Mouse (Mus musculus): ENCODE data around the gene Psme2. TPM values are rescaled to one million over a fixed set of nuclear protein-coding genes. Genes with fewer than 3 reads are reported as not detected.
A peak's percentile ranks its signal among the peaks of the same experiment; 100 is the strongest.

Psme2 gene
- polyA plus RNA-seq, 1 experiment from 2014 or later: 308 TPM

GRCm38 (mm10) chr14:55628077-55628827, 37.3 kb upstream of the Psme2 start:
- H3K36me3 ChIP-seq (ENCODE audit: insufficient read depth, low read length): peaks cover 14% of the 10 kb centered on the region; the same call in 1 of the 2 replicates
- no peak overlapping the region for H3K27ac ChIP-seq (ENCODE audit: low read length)
- 89% methylated on average over 26 of the region's 27 CpGs for whole genome bisulfite sequencing
- H3K27me3 ChIP-seq (replicated peaks; ENCODE audit: insufficient read depth, low read length): no peaks in the 10 kb centered on the region
- DNase-seq (ENCODE audit: low spot score) (no peak), ATAC-seq (no peak)
- H3K9me3 ChIP-seq (ENCODE audit: low read length): no peaks in the 10 kb centered on the region
- TF ChIP-seq EP300 (IDR thresholded peaks at IDR 0.05) (no peak), CTCF (IDR thresholded peaks at IDR 0.05) (no peak)
- no peak overlapping the region for H3K4me3 ChIP-seq (ENCODE audit: low read depth, low read length)
- no peaks in the 10 kb centered on the region for H3K4me1 ChIP-seq (ENCODE audit: insufficient read depth, low read depth, low read length)
- H3K9ac ChIP-seq (replicated peaks; ENCODE audit: low read depth): no peak overlapping the region
- no peak overlapping the region for H3K4me2 ChIP-seq (replicated peaks; ENCODE audit: low read depth, low read length)

- H3K36me3 ChIP-seq (ENCODE audit: insufficient read depth, low read length): no peaks in the 10 kb centered on the region
- peak overlapping the region; percentile 17; the same call in 1 of the 2 replicates for H3K4me3 ChIP-seq (ENCODE audit: low read depth, low read length)
- peak overlapping the region; percentile 48 for H3K4me2 ChIP-seq (replicated peaks; ENCODE audit: low read depth, low read length)
- no peak for TF ChIP-seq CTCF (IDR thresholded peaks at IDR 0.05)
- no peak for TF ChIP-seq EP300 (IDR thresholded peaks at IDR 0.05)
- ATAC-seq (no peak), DNase-seq (ENCODE audit: low spot score) (no peak)
- no peaks in the 10 kb centered on the region for H3K9me3 ChIP-seq (ENCODE audit: low read length)
- H3K4me1 ChIP-seq (ENCODE audit: insufficient read depth, low read depth, low read length): no peaks in the 10 kb centered on the region; the same call in 1 of the 2 replicates
- no peak overlapping the region for H3K9ac ChIP-seq (replicated peaks; ENCODE audit: low read depth)
- no peaks in the 10 kb centered on the region for H3K27me3 ChIP-seq (replicated peaks; ENCODE audit: insufficient read depth, low read length)
- no peak overlapping the region for H3K27ac ChIP-seq (ENCODE audit: low read length)
- 23% methylated on average over 22 of the region's 22 CpGs for WGBS
These were observed 27.7 kb upstream of the Psme2 start for GRCm38 (mm10) chr14:55618486-55619195.

- H3K27me3 ChIP-seq (replicated peaks; ENCODE audit: insufficient read depth, low read length): no peaks in the 10 kb centered on the region
- TF ChIP-seq CTCF (IDR thresholded peaks at IDR 0.05): peak; percentile 53
- no peak for TF ChIP-seq EP300 (IDR thresholded peaks at IDR 0.05)
- H3K4me3 ChIP-seq (ENCODE audit: low read depth, low read length): peak within 1 kb of the TSS; percentile 17; the same call in 1 of the 2 replicates
- DNase-seq (ENCODE audit: low spot score): peak; percentile 87
- ATAC-seq: peak; percentile 91
- 15% methylated on average over 21 of the region's 21 CpGs for WGBS
- H3K27ac ChIP-seq (ENCODE audit: low read length): no peak within 1 kb of the TSS
- H3K9ac ChIP-seq (replicated peaks; ENCODE audit: low read depth): no peak within 1 kb of the TSS
- no peaks in the 10 kb centered on the region for H3K36me3 ChIP-seq (ENCODE audit: insufficient read depth, low read length)
- H3K4me2 ChIP-seq (replicated peaks; ENCODE audit: low read depth, low read length): peak within 1 kb of the TSS; percentile 48
- H3K9me3 ChIP-seq (ENCODE audit: low read length): no peaks in the 10 kb centered on the region
- H3K4me1 ChIP-seq (ENCODE audit: insufficient read depth, low read depth, low read length): no peaks in the 10 kb centered on the region; the same call in 1 of the 2 replicates
These were observed 26.9 kb upstream of the Psme2 start, which contains the start of gene Rec8 for GRCm38 (mm10) chr14:55617822-55618221. Gene Rec8, plus strand, starts transcription at chr14:55618037.

- 72% methylated on average over 2 of the region's 2 CpGs for WGBS
These were observed 25.9 kb upstream of the Psme2 start for GRCm38 (mm10) chr14:55616844-55617243.

GRCm38 (mm10) chr14:55615876-55616275, 25.0 kb upstream of the Psme2 start:
- no peak overlapping the region for H3K27ac ChIP-seq (ENCODE audit: low read length)
- no peaks in the 10 kb centered on the region for H3K9me3 ChIP-seq (ENCODE audit: low read length)
- H3K4me3 ChIP-seq (ENCODE audit: low read depth, low read length): no peak overlapping the region
- DNase-seq (ENCODE audit: low spot score) (peak; percentile 61), ATAC-seq (no peak)
- H3K36me3 ChIP-seq (ENCODE audit: insufficient read depth, low read length): no peaks in the 10 kb centered on the region
- no peak overlapping the region for H3K4me2 ChIP-seq (replicated peaks; ENCODE audit: low read depth, low read length)
- H3K4me1 ChIP-seq (ENCODE audit: insufficient read depth, low read depth, low read length): no peaks in the 10 kb centered on the region; the same call in 1 of the 2 replicates
- 49% methylated on average over 2 of the region's 2 CpGs for WGBS
- H3K9ac ChIP-seq (replicated peaks; ENCODE audit: low read depth): no peak overlapping the region
- no peak for TF ChIP-seq CTCF (IDR thresholded peaks at IDR 0.05)
- H3K27me3 ChIP-seq (replicated peaks; ENCODE audit: insufficient read depth, low read length): no peaks in the 10 kb centered on the region

More at GRCm38 (mm10) chr14:55616844-55617243, 25.9 kb upstream of the Psme2 start:
- DNase-seq (ENCODE audit: low spot score) (no peak), ATAC-seq (no peak)
- H3K9me3 ChIP-seq (ENCODE audit: low read length): no peaks in the 10 kb centered on the region
- H3K4me2 ChIP-seq (replicated peaks; ENCODE audit: low read depth, low read length): no peak overlapping the region
- no peak overlapping the region for H3K27ac ChIP-seq (ENCODE audit: low read length)
- H3K27me3 ChIP-seq (replicated peaks; ENCODE audit: insufficient read depth, low read length): no peaks in the 10 kb centered on the region
- H3K4me1 ChIP-seq (ENCODE audit: insufficient read depth, low read depth, low read length): no peaks in the 10 kb centered on the region; the same call in 1 of the 2 replicates
- H3K4me3 ChIP-seq (ENCODE audit: low read depth, low read length): no peak overlapping the region
- no peaks in the 10 kb centered on the region for H3K36me3 ChIP-seq (ENCODE audit: insufficient read depth, low read length)
- TF ChIP-seq EP300 (IDR thresholded peaks at IDR 0.05) (no peak), CTCF (IDR thresholded peaks at IDR 0.05) (no peak)
- no peak overlapping the region for H3K9ac ChIP-seq (replicated peaks; ENCODE audit: low read depth)

- Histone ChIP-seq H3K27ac (ENCODE audit: low read length) (peak overlapping the region; percentile 44; the same call in 1 of the 2 replicates), H3K4me1 (ENCODE audit: insufficient read depth, low read depth, low read length) (no peaks in the 10 kb centered on the region; the same call in 1 of the 2 replicates), H3K4me2 (replicated peaks; ENCODE audit: low read depth, low read length) (no peak overlapping the region), H3K4me3 (ENCODE audit: low read depth, low read length) (no peak overlapping the region), H3K36me3 (ENCODE audit: insufficient read depth, low read length) (peaks cover 2% of the 10 kb centered on the region; the same call in 1 of the 2 replicates), H3K9ac (replicated peaks; ENCODE audit: low read depth) (no peak overlapping the region), H3K9me3 (ENCODE audit: low read length) (no peaks in the 10 kb centered on the region), H3K27me3 (replicated peaks; ENCODE audit: insufficient read depth, low read length) (no peaks in the 10 kb centered on the region)
- peak; percentile 64 for DNase-seq (ENCODE audit: low spot score)
- 64% methylated on average over 7 of the region's 7 CpGs for WGBS
- peak; percentile 94 for TF ChIP-seq EP300 (IDR thresholded peaks at IDR 0.05)
- TF ChIP-seq CTCF (IDR thresholded peaks at IDR 0.05): no peak
- peak; percentile 70 for ATAC-seq
These were observed 23.8 kb upstream of the Psme2 start for GRCm38 (mm10) chr14:55614565-55615178.

Data from lung, postnatal 0 days (tissue).